Mouse (Mus musculus) layer of hippocampus, postnatal 36 days (tissue): ENCODE measurements around the gene Gm6217. TPM values are rescaled to one million over a fixed set of nuclear protein-coding genes. Genes with fewer than 3 reads are reported as not detected.

ENCODE experiments used
- total RNA-seq, 2 experiments: library from RNA; stranded (reverse); gene quantifications; 2 replicates each; pipeline ENCODE4 v1.2.3; 2021

Gm6217 gene
- total RNA-seq, 2 experiments from 2014 or later, result not detected

Other genes with a start within 250 kb of the Gm6217 start
- 100 to 1,000 TPM; 258 to 260 TPM for gene Mff, start 206.5 kb downstream of the Gm6217 start, total RNA-seq
- gene Tm4sf20, start 162.9 kb downstream of the Gm6217 start, total RNA-seq, result not detected
- not detected for gene Gm47791, start 160.2 kb downstream of the Gm6217 start, total RNA-seq
- gene Agfg1, start 91.9 kb downstream of the Gm6217 start, total RNA-seq, result 10 to 100 TPM; 80.0 to 80.4 TPM
- under 1 TPM in 1 of 2 experiments, not detected in 1; 0.60 TPM for gene A030005L19Rik, start 18.1 kb downstream of the Gm6217 start, total RNA-seq
- gene A030014E15Rik, start 6.5 kb downstream of the Gm6217 start, total RNA-seq, result not detected
- not detected for gene A030003K21Rik, start 12.0 kb upstream of the Gm6217 start, total RNA-seq
- not detected for gene Gm7544, start 24.6 kb upstream of the Gm6217 start, total RNA-seq
- gene Gm47955, start 28.9 kb upstream of the Gm6217 start, total RNA-seq, result not detected
- not detected for gene Gm47959, start 69.1 kb upstream of the Gm6217 start, total RNA-seq
- 1 to 10 TPM; 1.8 to 2.1 TPM for gene Slc19a3, start 107.0 kb upstream of the Gm6217 start, total RNA-seq
- not detected for gene Krtap28-10, start 111.1 kb upstream of the Gm6217 start, total RNA-seq
- gene Gm47969, start 113.5 kb upstream of the Gm6217 start, total RNA-seq, result not detected
- not detected for gene A030005K14Rik, start 128.0 kb upstream of the Gm6217 start, total RNA-seq
- gene Krtap28-13, start 129.5 kb upstream of the Gm6217 start, total RNA-seq, result not detected
- gene Ccl20, start 185.4 kb upstream of the Gm6217 start, total RNA-seq, result not detected
- gene Daw1, start 228.4 kb upstream of the Gm6217 start, total RNA-seq, result under 1 TPM; 0.45 to 0.48 TPM